Mouse (Mus musculus): ENCODE measurements around the gene Noxo1.

GRCm38 (mm10) chr17:24723881-24724180, 27.8 kb downstream of the Noxo1 start:
- TF ChIP-seq CTCF (conservative IDR thresholded peaks at IDR 0.05; ENCODE audit: low read length), result no peak
- no peak for TF ChIP-seq POU5F1 (IDR thresholded peaks at IDR 0.05; ENCODE audit: borderline replicate concordance, low read length)
